Mouse (Mus musculus) ES-E14 (cell line): Measurements from ENCODE around the gene Kcnj11. TPM values are rescaled to one million over a fixed set of nuclear protein-coding genes. Genes with fewer than 3 reads are reported as not detected.

Experiments used
- DNase-seq: peaks from one replicate; pipeline ENCODE4 v3.0.0-alpha.2; 2013; ENCODE audit warnings: low read depth, low spot score
- H3K27ac ChIP-seq: 2 replicates; pipeline ENCODE4 v1.5.1; 2012; ENCODE audit warnings: low read depth, mild to moderate bottlenecking, low read length, moderate library complexity, mixed read lengths; ENCODE audit not compliant: poor library complexity, insufficient read depth, severe bottlenecking
- H3K36me3 ChIP-seq: 2 replicates; pipeline ENCODE4 v1.6.1; 2012; ENCODE audit warnings: mild to moderate bottlenecking, low read length, moderate library complexity, mixed read lengths; ENCODE audit not compliant: control insufficient read depth, poor library complexity, insufficient read depth, severe bottlenecking
- H3K4me1 ChIP-seq, 2 experiments: fragments of 150-350 bp in 1 of 2; sonication (generic) in 1 of 2; 2 replicates each; pipeline ENCODE4 v1.6.1; 2012; ENCODE audit warnings: low read length in 2 of 2, mild to moderate bottlenecking in 1 of 2, mixed read lengths in 1 of 2; ENCODE audit not compliant: control insufficient read depth in 2 of 2, insufficient read depth in 2 of 2, poor library complexity in 1 of 2
- H3K4me3 ChIP-seq, 2 experiments: fragments of 150-350 bp in 1 of 2; sonication (generic) in 1 of 2; 2 replicates each; pipeline ENCODE4 v1.5.1; 2012; ENCODE audit warnings: low read length in 2 of 2, low read depth in 1 of 2, mild to moderate bottlenecking in 1 of 2, mixed read lengths in 1 of 2; ENCODE audit not compliant: insufficient read depth in 1 of 2, poor library complexity in 1 of 2, severe bottlenecking in 1 of 2
- H3K9ac ChIP-seq: 2 replicates; pipeline ENCODE4 v1.6.1; 2012; ENCODE audit warnings: low read depth, mild to moderate bottlenecking, low read length, mixed read lengths; ENCODE audit not compliant: poor library complexity, insufficient read depth, severe bottlenecking
- H3K9me3 ChIP-seq: fragments of 150-350 bp; sonication (generic); 2 replicates; pipeline ENCODE4 v1.6.1; 2012; ENCODE audit warnings: low read depth, mild to moderate bottlenecking, low read length; ENCODE audit not compliant: control insufficient read depth, insufficient read depth
- CHD2 ChIP-seq: IDR thresholded peaks from 2 replicates; pipeline ENCODE4 v1.6.1; 2014; ENCODE audit warnings: mild to moderate bottlenecking, low read depth, low read length, inconsistent platforms
- HCFC1 ChIP-seq: IDR thresholded peaks from 2 replicates; pipeline ENCODE4 v1.6.1; 2012; ENCODE audit warnings: low read length, inconsistent platforms, borderline replicate concordance; ENCODE audit not compliant: insufficient read depth
- MAFK ChIP-seq: IDR thresholded peaks from 2 replicates; pipeline ENCODE4 v1.6.1; 2014; ENCODE audit warnings: mild to moderate bottlenecking, low read depth, low read length, inconsistent platforms; ENCODE audit not compliant: insufficient read depth
- ZC3H11A ChIP-seq: IDR thresholded peaks from 2 replicates; pipeline ENCODE4 v1.6.1; 2012; ENCODE audit warnings: low read depth, mild to moderate bottlenecking, inconsistent platforms, low read length, borderline replicate concordance
- ZNF384 ChIP-seq: IDR thresholded peaks from 2 replicates; pipeline ENCODE4 v1.6.1; 2012; ENCODE audit warnings: low read depth, low read length, inconsistent platforms
- in situ Hi-C, 2 experiments: fragments of 600-800 bp; cut with MboI; formaldehyde crosslinking; loops; one replicate each; pipeline ENCODE4 v1.15.1; 2025; ENCODE audit warnings: low sequenced_read_pairs in 2 of 2, inconsistent platforms in 1 of 2; ENCODE audit not compliant: unreplicated experiment in 2 of 2
- total RNA-seq: library from RNA; depleted of rRNA; stranded (reverse); fragments of 300-350 nt; gene quantifications from 2 replicates; pipeline ENCODE4 v1.2.3, GENCODE M21; 2012

The Kcnj11 gene
- total RNA-seq, 1 experiment = 0.85 TPM

DNA sequence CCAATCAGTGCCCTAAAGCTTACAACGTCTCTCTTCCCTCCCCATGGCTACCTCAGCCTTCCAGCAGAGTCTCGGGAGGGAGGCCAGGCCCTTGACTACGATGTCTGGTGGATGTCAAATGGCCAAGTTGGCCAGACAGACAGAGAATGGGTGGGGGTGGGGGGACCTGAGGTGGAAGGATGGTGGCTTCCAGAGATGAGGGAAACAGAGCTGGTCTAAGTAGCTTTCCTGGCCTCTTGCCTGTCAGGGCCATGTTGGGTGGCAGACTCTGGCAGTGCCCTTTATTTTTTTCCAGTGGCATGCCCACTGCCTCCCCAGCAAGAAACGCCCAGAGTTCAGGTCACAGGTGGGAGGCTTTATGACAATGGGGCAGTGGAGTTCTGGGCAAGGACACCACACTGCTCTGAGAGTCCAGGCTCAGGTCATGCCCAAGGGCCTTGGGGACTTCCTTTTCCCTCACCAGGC is 3.2 kb downstream of the Kcnj11 start:
- H3K27ac ChIP-seq = no peak overlapping the region
- H3K4me1 ChIP-seq = peaks cover 0 to 12% of the 10 kb centered on the region in 2 experiments; a peak in 2 of 4 replicates
- no peak for TF ChIP-seq ZNF384
- no peak for TF ChIP-seq ZC3H11A
- no peak for TF ChIP-seq HCFC1
- no peak for TF ChIP-seq CHD2
- TF ChIP-seq MAFK = no peak
- in situ Hi-C loops = loop anchor here in 1 of 2 experiments (10.0 kb wide), 1 partner anchor 97 kb away; no protein-coding TSS in a partner anchor
- H3K36me3 ChIP-seq = no peaks in the 10 kb centered on the region
- H3K4me3 ChIP-seq = no peak overlapping the region
- no peak overlapping the region for H3K9ac ChIP-seq
- H3K9me3 ChIP-seq = no peaks in the 10 kb centered on the region
- no peak for DNase-seq

GRCm38 (mm10) chr7:46096136-46096535 is 4.4 kb downstream of the Kcnj11 start:
- in situ Hi-C loops = loop anchor here in 1 of 2 experiments (10.0 kb wide), 1 partner anchor 99 kb away; no protein-coding TSS in a partner anchor
- DNase-seq = peak; percentile 53
- peaks cover 0 to 12% of the 10 kb centered on the region in 2 experiments; a peak in 2 of 4 replicates for H3K4me1 ChIP-seq
- peak; percentile 81; the same call in 1 of the 2 replicates for TF ChIP-seq ZC3H11A
- no peak for TF ChIP-seq CHD2
- no peaks in the 10 kb centered on the region for H3K9me3 ChIP-seq
- H3K36me3 ChIP-seq = no peaks in the 10 kb centered on the region
- no peak overlapping the region for H3K4me3 ChIP-seq
- no peak overlapping the region for H3K27ac ChIP-seq
- H3K9ac ChIP-seq = no peak overlapping the region

GRCm38 (mm10) chr7:46092803-46093202 is 7.8 kb downstream of the Kcnj11 start:
- no peak overlapping the region for H3K4me3 ChIP-seq
- H3K9me3 ChIP-seq = no peaks in the 10 kb centered on the region
- H3K4me1 ChIP-seq = no peaks in the 10 kb centered on the region
- no peak overlapping the region for H3K9ac ChIP-seq
- no peak overlapping the region for H3K27ac ChIP-seq
- no peak for DNase-seq
- no peaks in the 10 kb centered on the region for H3K36me3 ChIP-seq
- in situ Hi-C loops = loop anchor here in 1 of 2 experiments (10.0 kb wide), 1 partner anchor 102 kb away; no protein-coding TSS in a partner anchor
- no peak for TF ChIP-seq MAFK
- TF ChIP-seq CHD2 = no peak
- TF ChIP-seq ZC3H11A = no peak
- TF ChIP-seq ZNF384 = no peak
- no peak for TF ChIP-seq HCFC1

GRCm38 (mm10) chr7:46088241-46088640 is 12.3 kb downstream of the Kcnj11 start:
- DNase-seq = no peak
- Histone ChIP-seq H3K36me3 (peaks cover 7% of the 10 kb centered on the region), H3K27ac (no peak overlapping the region), H3K9me3 (no peaks in the 10 kb centered on the region), H3K4me1 (peaks cover 0 to 4% of the 10 kb centered on the region in 2 experiments; a peak in 1 of 4 replicates), H3K9ac (no peak overlapping the region), H3K4me3 (no peak overlapping the region)
- in situ Hi-C loops = no loop called here
- no peak for TF ChIP-seq MAFK
- no peak for TF ChIP-seq ZC3H11A
- no peak for TF ChIP-seq ZNF384
- no peak for TF ChIP-seq HCFC1
- no peak for TF ChIP-seq CHD2

GRCm38 (mm10) chr7:46086378-46086777 is 14.2 kb downstream of the Kcnj11 start:
- no peak overlapping the region for H3K9ac ChIP-seq

More at GRCm38 (mm10) chr7:46086378-46086777, 14.2 kb downstream of the Kcnj11 start:
- H3K4me3 ChIP-seq = no peak overlapping the region
- no peak for TF ChIP-seq HCFC1
- TF ChIP-seq MAFK = no peak
- no peak for TF ChIP-seq ZNF384
- no peak for TF ChIP-seq CHD2
- no peak for TF ChIP-seq ZC3H11A
- H3K36me3 ChIP-seq = peaks cover 21% of the 10 kb centered on the region
- no peaks in the 10 kb centered on the region for H3K9me3 ChIP-seq
- DNase-seq = no peak
- H3K27ac ChIP-seq = no peak overlapping the region
- peaks cover 0 to 4% of the 10 kb centered on the region in 2 experiments; a peak in 1 of 4 replicates for H3K4me1 ChIP-seq
- in situ Hi-C loops = no loop called here
